Mouse (Mus musculus) gastrocnemius, postnatal 25 days (tissue): ENCODE measurements at regions not wholly inside any gene's neighbourhood (a gene's known extent, or its start where the extent isn't known, plus 50 kb on each side); places are given as distances from the start of the nearest gene placed in this dataset.
"Not testable (repeated sequence)": the region's sequence is repeated elsewhere in the genome, so short reads cannot be mapped to it uniquely, and the experiment has no call there.

Source experiments
- DNase-seq: peaks from one replicate; pipeline ENCODE4 v3.0.0; 2022

DNA sequence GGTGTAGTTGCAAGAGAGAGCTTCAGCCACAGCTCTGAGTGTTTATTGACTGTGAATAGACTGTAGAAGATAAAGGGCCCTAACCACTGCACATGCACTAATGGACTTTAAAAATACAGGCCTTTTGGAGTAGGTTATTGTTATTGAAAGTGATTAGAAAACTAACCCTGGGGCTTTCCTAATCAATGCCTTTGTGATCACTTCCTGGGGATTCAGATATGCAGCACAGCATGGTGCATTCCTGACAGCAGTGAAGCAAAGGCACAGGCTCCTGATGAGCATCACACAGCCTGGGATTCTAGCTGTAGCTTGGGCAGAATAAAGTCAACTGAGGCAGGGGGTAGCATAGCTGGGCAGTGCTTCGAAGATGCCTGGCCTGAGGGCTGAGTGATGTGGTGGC lies 87.3 kb downstream of the Gm11077 start:
- no peak for DNase-seq

DNA sequence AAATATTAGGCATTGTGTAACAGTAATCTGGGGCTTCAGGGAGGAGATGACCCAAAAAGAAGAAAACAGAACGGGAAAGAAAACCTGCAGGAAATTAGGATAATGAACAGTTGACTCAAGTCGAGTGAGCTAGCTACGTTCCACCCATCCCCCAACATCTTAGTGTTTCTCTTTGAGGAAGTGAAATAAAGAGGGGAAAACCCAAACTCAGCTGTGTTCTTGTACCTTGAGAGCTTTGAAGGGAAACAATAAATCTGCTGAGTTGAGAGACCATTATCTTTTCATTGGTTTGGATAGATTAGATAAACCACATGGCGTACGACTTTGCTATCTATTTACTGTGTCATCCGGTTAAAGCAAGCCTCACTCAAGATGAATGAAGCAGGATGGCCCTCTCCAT lies 87.7 kb downstream of the Gm11077 start:
- DNase-seq, result no peak

DNA sequence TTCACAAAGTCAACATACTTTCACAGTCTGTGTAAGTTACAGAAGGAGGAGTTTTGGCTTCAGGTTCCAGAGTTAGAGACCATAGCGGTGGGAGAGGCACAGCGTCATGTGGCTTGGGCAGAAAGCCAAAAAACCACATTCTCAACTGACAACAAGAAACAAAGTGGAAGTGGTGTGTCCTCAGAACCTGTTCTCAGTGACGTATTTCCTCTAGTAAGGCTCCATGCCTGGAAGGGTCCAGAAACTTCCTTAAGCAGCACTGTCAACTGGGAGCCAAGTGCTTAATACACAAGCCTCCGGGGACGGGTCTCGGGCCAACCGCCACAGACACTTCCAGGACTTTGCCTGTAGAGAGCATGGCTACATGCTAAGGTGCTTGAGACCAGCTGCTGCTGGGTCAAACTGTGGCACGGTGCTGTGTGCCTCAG lies 90.4 kb downstream of the Gm11077 start:
- no peak for DNase-seq

DNA sequence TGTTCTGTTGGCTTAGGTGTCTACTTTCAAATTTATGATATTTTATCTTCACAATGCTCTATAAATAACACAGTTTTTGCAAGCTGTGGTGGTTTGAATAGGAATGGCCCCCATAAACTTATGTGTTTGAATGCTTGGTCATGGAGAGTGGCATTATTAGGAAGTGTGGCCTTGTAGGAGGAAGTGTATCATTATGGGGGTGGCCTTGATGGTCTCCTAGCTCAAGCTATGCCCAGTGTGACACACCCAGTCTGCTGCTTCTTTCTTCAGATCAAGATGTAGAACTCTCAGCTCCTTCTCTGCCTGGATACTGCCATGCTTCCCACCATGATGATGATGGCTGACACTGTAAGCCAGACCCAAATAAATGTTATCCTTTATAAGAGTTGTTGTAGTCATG lies 97.4 kb downstream of the Gm11077 start:
- DNase-seq, result no peak

DNA sequence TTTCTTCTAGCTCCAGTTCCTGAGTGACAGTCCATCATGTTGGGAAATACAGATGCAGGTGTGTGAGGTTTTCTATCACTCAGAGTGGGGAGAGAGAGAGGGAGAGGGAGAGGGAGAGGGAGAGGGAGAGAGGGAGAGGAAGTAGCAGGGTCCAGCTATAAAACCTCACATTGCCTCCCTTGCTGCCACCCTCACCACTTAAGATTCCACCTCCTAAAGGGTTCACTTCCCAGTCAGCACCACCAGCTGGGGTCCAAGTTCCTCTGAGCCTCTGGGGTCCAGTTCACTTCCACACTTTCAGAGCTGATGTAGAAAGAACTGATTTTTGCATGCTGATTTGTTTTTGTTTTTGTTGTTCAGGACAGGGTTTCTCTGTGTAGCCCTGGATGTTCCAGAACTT lies 98.6 kb downstream of the Gm11077 start:
- DNase-seq, result no peak

DNA sequence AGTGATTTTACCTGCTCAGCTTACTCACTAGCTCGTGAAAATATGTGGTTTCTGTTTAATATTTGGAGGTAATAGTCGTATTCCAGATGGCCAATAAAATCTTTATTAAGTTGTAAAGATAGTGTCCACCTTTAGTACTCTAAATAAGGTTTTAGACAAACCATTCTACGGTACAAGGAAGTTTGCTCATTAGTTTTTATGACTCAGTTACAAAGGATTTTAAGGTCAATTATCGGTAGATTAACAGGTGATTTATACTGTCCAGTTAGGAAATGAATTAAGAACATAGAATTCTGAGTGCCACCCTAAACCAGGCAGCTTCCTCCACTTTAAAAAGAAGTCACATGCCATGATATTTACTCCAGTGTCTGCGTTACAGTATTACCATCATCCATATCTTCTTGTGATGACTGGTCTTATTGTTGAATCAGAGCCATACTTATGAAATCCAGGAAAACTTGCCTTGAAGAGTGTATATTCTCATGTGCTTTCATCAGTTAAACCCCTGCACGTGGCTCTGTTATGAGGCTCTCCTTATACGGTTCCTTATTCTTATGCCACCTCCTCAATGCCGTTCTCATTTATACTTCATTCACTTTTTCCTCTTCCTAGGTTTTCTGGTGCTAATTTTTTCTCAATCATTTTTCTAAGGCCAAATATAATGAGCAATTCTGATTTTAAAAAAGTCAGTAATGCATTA lies 114.4 kb downstream of the Gm11077 start:
- DNase-seq, result no peak

DNA sequence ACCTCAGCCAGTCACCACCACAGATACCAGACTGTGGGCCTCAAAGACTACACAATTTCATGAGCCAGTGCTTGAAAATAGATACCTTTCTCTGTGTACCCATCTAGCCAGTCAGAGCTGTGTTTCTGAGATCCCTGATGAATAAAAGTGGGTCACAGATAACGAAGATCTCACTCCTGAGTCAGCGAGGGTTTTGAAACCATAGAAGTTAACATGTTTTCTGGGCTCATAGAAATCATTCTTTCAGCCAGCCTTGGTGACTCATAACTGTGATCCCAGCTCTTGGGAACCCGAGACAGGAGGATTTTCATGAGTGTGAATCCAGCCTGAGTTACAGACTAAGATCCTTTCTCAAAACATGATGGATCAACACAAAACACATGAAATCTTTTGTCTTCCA lies 118.1 kb downstream of the Gm11077 start:
- no peak for DNase-seq

DNA sequence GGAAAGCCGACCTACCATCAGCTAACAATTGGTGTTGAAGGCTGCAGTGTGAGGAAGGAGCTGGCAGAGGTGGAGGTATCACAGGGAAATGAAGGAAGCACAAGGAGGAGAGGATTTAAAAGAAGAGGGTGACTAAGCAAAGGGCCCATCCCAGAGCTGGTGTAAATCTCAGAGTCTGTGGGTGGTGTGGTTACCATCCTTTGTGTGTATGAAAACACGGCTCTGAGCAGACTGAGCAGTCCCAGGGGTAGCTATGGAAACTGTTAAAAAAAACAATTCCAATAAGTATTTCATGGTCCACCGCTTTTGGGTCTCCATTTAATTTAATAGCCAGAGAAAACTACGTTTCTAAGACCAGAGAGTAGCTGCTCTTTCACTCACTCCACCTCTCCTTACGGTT lies 123.3 kb downstream of the Gm11077 start:
- DNase-seq, result no peak

DNA sequence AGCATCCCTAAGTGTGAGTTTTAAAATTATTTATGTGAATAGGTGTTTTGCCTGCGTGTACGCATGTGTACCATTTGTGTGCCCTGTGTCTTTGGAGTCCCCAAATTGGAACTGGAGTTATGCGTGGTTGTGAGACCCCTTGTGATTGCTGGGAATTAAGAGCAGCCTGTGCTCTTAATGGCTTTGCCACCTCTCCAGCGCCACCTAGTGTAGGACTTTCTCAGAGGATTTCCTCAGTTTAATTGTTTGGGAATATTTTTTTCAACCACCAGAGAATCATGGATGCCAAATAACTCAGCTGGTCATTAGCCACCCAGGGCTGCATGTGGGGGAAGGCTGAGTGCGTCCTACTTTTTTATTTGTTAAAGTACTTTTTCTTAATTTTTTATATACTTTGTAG lies 124.4 kb downstream of the Gm11077 start:
- no peak for DNase-seq

DNA sequence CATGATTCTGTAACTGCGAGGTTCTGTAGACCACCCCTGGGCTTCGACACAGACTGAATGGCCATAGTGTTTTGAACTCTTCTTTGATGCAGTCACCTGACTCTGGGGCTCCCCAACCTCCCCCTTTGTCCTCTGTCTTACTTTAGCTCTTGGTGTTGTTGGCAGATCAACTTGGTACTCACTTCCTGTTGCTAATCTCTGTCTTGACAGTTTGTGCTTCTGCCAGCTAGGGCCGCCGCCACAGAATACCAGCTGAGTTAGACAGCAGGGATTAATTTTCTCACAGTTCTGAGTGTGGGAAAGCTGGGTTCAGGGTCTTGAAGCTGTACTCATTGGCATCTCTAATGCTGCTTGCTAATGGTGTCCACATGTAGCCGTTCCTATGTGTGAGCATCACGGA lies 125.6 kb downstream of the Gm11077 start:
- DNase-seq, result no peak

DNA sequence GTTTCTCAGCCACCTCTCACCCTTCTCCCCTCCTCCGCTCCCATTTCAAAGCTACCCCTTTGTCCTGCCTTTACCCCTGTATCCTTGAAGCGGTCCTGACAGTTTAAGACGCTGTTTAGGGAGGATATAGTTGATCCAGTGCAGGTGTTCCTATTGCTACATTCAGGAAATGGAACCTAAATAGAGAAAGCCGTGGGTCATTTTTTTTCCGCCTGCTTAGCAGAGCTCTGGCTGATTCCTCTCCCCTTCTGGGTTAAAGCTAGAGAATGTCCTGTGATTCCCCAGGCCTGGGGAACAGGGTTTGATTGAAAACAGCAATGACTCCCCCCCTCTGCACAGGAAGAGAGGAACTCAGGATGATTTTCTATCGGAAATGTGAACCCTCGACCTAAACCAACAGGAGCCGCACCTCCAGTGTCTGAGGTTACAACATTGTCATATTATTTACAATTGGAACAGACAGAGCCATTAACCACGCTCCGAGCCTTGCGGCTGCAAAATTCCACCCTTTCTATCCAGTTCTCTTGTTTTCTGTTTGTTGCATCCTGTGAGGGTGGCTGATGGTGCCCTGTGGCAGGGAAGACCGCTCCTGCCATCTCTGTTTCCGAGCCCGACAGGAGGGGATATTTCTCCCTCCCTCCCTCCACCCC lies 127.5 kb downstream of the Gm11077 start:
- DNase-seq, result no peak

DNA sequence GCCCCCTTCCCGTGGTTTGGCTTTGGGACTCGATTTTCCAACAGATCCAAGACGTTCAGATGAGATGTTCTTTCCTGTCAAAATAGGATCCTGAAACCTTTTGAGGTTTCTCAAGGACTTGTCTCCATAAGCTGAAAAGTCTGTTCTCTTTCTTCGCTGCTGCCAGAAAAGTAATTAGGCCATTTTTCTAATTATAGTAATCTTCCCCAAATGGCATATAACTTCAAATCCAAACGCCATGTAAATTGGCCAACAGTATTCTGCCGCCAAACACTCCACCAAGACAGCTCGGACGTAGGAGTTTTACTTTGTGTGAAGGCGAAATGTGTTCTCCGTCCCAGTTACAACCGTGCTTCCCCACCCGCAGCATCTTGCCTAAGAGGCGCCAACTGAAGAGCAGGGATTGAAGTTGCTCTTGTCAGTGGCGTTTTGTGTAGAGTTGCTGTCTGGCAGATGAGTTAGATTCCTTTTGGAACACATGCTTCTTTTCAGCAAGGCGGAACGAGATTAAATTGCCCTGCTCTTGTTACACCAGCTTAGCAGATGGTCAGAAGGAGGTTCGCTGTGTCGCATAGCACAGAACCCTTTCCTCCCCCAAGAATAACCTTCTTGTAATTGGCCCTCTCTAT lies 128.1 kb downstream of the Gm11077 start:
- no peak for DNase-seq

DNA sequence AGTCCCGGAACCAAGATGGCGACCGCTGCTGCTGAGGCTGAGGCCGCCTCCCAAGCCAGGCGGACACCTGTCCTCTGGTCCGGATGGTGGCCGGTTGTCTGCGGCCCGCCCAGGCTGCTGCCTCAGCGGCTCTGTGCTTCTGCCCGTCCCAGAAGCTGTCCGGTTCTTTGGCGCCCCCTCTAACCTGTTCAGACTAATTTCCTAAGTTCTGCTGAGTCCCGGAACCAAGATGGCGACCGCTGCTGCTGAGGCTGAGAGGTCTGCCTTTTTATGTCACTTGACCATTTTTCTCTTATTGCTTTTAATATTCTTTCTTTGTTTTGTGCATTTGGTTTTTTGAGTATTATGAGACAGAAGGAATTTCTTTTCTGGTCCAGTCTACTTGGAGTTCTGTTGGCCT lies 140.4 kb downstream of the Gm11077 start:
- not testable (repeated sequence) for DNase-seq

DNA sequence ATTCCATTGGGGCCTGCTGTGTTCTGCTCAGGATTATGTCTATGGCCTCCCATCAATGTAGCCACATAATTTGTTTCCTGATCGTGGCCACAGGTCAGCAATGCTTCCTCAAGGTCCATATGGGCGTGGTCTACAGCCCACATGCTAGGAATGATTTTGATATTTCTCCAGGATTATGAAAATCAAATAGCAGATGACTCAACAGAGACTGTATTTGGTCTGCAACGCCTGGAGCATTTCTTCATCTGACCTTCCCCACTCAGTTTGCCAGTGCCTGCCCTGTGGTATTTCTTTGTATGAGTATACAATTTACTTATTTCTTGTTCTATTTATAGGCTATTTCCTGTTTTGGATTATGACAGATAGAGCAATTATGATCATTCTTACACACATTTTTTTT lies 145.7 kb downstream of the Gm11077 start:
- DNase-seq, result no peak

DNA sequence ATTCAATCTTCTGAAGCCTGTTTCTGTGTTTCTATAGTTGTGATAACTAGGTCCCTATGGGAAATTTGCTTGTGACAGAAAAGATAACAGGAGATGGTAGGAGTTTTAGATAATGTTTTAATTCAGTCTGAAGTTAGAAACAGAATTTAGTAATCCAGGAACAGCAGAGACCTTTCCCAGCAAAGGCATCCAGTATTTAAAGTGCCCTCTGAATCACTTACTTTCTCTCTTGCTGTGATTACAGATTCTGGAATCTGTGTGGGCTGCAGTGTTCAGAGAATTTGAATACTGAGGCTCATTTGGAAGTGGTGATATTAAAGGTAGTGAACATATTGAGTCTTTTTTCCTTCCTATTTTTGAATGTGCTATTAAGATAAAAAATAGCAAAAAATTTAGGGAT lies 154.6 kb downstream of the Gm11077 start:
- DNase-seq, result no peak

DNA sequence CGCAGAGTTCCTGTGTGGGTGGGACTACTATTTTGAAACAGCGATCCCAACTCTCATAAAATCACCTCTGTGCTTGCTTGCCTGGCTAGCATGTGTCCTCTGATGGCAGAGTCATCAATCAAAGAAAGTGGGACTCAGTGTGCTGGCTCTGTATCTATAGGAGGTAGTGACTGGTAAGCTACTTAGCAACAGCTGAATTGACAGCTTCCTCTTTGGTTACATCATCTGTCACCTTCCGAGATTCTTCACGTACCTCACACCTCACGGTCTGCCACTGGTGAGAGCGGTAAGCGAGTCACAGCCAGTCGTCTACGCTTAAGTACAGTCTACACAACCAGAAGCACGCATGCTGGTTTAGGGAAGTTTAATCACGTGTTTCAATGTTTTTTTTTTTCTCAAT lies 159.5 kb downstream of the Gm11077 start:
- no peak for DNase-seq

DNA sequence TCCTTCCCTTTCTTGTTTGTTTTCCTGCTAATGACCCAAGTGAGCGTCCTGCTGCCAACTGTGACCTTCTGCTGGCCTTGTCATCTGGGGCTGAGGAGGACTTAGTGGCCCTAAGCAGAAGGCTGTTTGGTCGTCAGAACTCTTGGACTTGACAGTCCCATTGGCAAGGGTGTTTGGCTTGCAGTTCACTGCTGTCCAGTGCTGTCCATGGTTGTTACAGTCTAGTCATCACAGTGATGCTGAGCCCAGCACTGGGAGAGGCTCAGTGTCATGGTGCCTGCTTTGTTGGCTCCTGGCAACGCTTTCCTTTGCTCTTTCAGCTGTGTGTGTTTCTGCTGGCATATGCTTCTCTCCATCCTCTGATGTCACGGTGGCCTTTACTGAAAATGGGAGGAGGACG lies 161.0 kb downstream of the Gm11077 start:
- no peak for DNase-seq

DNA sequence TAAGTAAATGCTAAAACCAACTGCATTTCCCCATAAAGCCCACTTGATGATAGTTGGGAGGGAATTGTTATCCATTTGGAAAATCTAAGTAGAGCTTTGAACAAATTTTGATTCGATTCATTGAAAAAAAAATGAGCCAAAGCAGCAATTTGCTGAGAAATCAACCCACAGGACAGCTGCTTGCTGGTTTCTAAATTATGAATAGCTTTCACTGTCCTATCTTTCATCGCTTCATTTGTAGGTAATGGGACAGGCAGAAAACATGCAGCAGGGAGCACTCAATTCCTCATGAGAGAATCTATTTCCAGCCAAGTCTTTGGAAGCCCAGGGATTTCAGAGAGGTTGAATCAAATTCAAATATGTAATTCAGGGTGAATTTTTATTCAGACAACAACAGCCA lies 161.5 kb downstream of the Gm11077 start:
- no peak for DNase-seq

DNA sequence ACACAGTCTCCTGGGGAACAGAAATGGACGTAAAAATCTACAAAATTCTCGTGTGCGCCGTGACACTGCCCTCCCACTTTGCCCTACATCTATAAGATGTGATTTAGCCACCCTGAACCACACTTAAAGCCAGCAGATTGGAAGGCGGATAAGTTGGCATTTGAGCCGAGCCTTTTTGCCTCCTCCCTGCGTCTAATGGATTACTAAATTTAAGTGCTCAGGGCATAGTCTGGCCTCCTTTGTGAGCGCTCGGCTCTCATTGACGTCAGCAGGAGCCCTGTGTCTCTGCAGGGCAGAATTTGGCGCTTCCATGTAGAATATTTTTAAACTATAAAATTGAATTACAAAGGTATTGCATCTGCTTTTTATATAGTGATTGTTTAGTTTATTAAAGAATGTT lies 165.4 kb downstream of the Gm11077 start:
- no peak for DNase-seq

DNA sequence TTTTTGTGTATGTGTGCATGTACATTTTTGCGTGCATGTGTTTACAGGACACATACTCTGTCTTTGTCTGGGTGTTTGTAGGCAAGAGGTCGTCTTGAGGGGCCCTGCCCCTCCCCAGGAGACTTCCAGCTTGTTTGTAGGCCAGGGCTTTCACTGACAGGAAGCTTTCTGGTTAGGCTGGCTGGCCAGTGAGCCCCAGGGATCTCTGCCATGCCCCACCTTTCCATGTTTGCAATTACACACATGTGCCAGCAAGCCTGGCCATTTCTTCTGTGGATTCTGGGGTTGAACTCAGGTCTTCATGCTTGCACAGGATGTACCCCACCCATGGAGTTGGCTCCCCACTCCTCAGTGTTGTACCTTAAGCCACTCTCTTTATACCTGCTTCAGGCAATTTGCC lies 166.4 kb downstream of the Gm11077 start:
- DNase-seq, result no peak

DNA sequence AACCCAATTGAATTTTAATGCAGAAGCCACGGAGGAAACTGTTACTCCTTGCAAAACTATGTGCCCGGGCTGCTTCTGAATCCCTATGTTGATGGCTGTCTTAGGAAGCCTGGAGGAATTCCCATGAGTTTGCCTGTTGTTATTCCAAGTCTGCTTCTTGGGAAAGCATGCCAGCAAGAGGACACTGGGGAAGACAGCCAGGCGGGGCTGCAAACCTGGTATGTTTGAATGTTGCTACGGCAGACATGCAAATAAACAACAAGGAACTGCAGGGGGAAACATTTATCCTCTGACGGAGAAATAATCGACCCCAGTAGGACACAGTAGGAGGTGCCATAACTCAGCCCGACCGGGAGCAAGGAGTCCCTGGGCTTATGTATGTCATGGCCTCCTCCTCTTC lies 168.0 kb downstream of the Gm11077 start:
- DNase-seq, result no peak

DNA sequence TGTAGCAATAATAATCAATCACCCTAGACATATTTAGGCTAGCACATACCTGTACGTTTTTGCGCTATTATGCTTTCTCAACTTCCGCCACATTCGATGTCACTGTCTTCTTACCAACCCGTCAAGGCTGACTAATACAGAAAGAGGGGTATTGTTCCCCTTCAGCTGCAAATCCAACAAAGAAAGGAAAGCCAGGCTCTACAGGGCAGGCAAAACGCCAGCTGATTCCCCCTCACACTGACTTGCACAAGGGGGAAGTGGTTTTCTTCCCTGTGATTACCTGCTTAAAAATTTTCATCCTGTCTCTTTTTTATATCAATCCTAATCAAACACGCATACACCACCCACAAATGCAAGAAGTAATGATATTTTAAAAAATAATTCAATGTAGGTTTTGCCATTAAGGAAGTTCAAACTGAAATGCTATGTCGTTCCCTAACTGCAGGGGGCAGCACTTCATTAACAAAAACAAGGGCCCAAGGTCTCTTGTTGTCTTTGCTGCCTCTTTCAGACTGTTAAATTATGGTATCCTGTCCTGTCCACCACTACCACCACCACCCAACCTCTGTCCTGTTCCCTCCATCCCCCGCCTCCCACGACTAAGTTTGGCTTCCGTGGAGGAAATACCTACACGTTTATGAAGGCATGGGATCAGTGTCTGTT lies 195.4 kb downstream of the Gm11077 start:
- DNase-seq, result no peak

DNA sequence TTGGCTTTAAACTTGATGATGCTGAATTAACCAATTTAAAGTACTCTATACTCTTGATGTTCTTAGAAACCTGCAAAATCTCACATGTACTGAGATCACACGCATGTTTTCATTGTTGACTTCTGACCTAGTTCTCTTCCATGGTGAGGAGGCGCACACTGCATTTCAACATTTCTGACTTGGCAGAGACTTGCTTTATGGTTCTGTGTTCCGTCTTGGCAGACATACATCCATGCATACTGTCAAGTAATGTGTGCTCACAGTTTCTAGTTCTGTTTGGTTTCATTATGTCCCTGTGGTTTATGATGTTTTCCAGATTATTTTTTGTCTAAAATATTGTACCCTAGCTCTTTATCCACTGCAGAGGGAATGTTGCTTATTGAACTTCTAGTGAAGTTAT lies 198.5 kb downstream of the Gm11077 start:
- DNase-seq, result no peak
